In genomic region chr13:55634639-55635127, GRCm38 (mm10) we compare ENCODE assay signal across 8 mouse cellular contexts. TPM values are rescaled to one million over a fixed set of nuclear protein-coding genes. Genes with fewer than 3 reads are reported as not detected.
DNase-seq lines count a peak whose midpoint lies in the region; ATAC-seq lines count a peak whose summit lies in the region.

Ddx46 (plus strand) TSS chr13:55635027.

- peak within 1 kb of the TSS; percentile 93 for H3K27ac ChIP-seq in hindbrain, embryonic 10.5 days

- DNase-seq in MN1 (ENCODE audit: low spot score) = peak; percentile 93
- peak; percentile 83 for DNase-seq in cerebellum, adult 9-10 months
- peak; percentile 92 for DNase-seq in hindbrain, embryonic 10.5 days (ENCODE audit: low spot score)
- DNase-seq in layer of hippocampus, postnatal 10 days (ENCODE audit: low spot score in 2 of 2) = peak; percentile 92 to 93
- DNase-seq in lung, postnatal 14 days = peak; percentile 92
- DNase-seq in retina, adult 2 months (ENCODE audit: low read depth, low spot score) = peak; percentile 73
- peak; percentile 87 to 89 for DNase-seq in thymus, postnatal 36 days

- peak; percentile 99 for ATAC-seq in frontal cortex, adult (ENCODE audit: low TSS enrichment)

- H3K9me3 ChIP-seq in hindbrain, embryonic 10.5 days = no peaks in the 10 kb centered on the region

- H3K4me3 ChIP-seq in hindbrain, embryonic 10.5 days = peak within 1 kb of the TSS; percentile 100

- H3K27me3 ChIP-seq in hindbrain, embryonic 10.5 days (ENCODE audit: insufficient read depth, poor library complexity, severe bottlenecking) = no peaks in the 10 kb centered on the region

- peaks cover 22% of the 10 kb centered on the region for H3K4me1 ChIP-seq in hindbrain, embryonic 10.5 days (replicated peaks)

- whole genome bisulfite sequencing in hindbrain, embryonic 10.5 days = 6% methylated on average over 30 of the region's 30 CpGs

- peaks cover 65% of the 10 kb centered on the region for H3K36me3 ChIP-seq in hindbrain, embryonic 10.5 days

RNA-seq across cellular contexts. Expression of gene Ddx46, which starts in this region (rescaled TPM):
- polyA plus RNA-seq in hindbrain, embryonic 10.5 days (2016; fragmentation: Nextera tagmentation; extraction: Ambion mirVana) = 27.1 and 38.2 TPM in 2 replicates
- total RNA-seq in layer of hippocampus, postnatal 10 days (2021) = 10 to 100 TPM; 49.4 to 55.2 TPM

Comparison
In these comparisons a context has a peak if more than half of its experiments do, and no peak if none do; other contexts are left out.
1. Peak in every context shown above with its lines: DNase-seq, ATAC-seq, H3K4me3 ChIP-seq and H3K27ac ChIP-seq.